Mouse (Mus musculus) liver, postnatal 0 days (tissue): ENCODE data around the gene Zfp658. TPM values are rescaled to one million over a fixed set of nuclear protein-coding genes. Genes with fewer than 3 reads are reported as not detected.

ENCODE experiments used
- ATAC-seq: fragments of 200-750 bp; cut with Nextera tagmentation; 2 replicates; pipeline ENCODE4 v1.8.0; 2017; ENCODE audit warnings: mild to moderate bottlenecking, moderate library complexity
- DNase-seq: peaks from one replicate; pipeline ENCODE4 v3.0.0-alpha.2; 2016
- H3K27ac ChIP-seq: fragments of 300-500 bp; sonication (generic); 2 replicates; pipeline ENCODE4 v1.5.1; 2014; ENCODE audit warnings: antibody characterized with exemption, moderate library complexity, mild to moderate bottlenecking, low read depth
- H3K27me3 ChIP-seq: fragments of 300-500 bp; sonication (generic); 2 replicates; pipeline ENCODE4 v1.6.1; 2014; ENCODE audit warnings: low read length, control low read depth, mixed read lengths; ENCODE audit not compliant: insufficient read depth
- H3K36me3 ChIP-seq: fragments of 300-500 bp; sonication (generic); replicated peaks from 2 replicates; pipeline ENCODE4 v1.6.1; 2014; ENCODE audit warnings: mild to moderate bottlenecking, control low read depth, low read length, moderate library complexity, mixed read lengths; ENCODE audit not compliant: insufficient read depth
- H3K4me1 ChIP-seq: fragments of 300-500 bp; sonication (generic); 2 replicates; pipeline ENCODE4 v1.6.1; 2014; ENCODE audit warnings: antibody characterized with exemption, mild to moderate bottlenecking, control low read depth; ENCODE audit not compliant: insufficient read depth
- H3K4me2 ChIP-seq: fragments of 300-500 bp; sonication (generic); 2 replicates; pipeline ENCODE4 v1.6.1; 2014; ENCODE audit warnings: low read depth, mild to moderate bottlenecking, low read length, moderate library complexity, mixed read lengths
- H3K4me3 ChIP-seq: fragments of 300-500 bp; sonication (generic); 2 replicates; pipeline ENCODE4 v1.5.1; 2014; ENCODE audit warnings: low read depth, low read length
- H3K9ac ChIP-seq: fragments of 300-500 bp; sonication (generic); replicated peaks from 2 replicates; pipeline ENCODE4 v1.6.1; 2014; ENCODE audit warnings: mild to moderate bottlenecking, moderate library complexity
- H3K9me3 ChIP-seq: fragments of 300-500 bp; sonication (generic); 2 replicates; pipeline ENCODE4 v1.6.1; 2016; ENCODE audit warnings: mild to moderate bottlenecking, control low read depth, low read length, mixed read lengths
- CTCF ChIP-seq: sonication (generic); IDR thresholded peaks from 2 replicates; pipeline ENCODE4 v1.5.1; 2016; ENCODE audit warnings: antibody characterized with exemption, low read depth
- EP300 ChIP-seq: IDR thresholded peaks from 2 replicates; pipeline ENCODE4 v1.6.1; 2016; ENCODE audit warnings: antibody characterized with exemption, low read depth, mild to moderate bottlenecking
- WGBS: fragments of 180-500 bp; shearing (Covaris S2); extraction: QIAGEN DNeasy Blood & Tissue Kit; methylation state at CpG from one replicate; pipeline ENCODE4 v1.1.7; 2014; ENCODE audit not compliant: insufficient replicate concordance; 5-methylcytosine and 5-hydroxymethylcytosine counted together
- polyA plus RNA-seq: library from polyadenylated mRNA; unstranded; fragments of >200 nt; fragmentation: Nextera tagmentation; extraction: Ambion mirVana; gene quantifications from 2 replicates; pipeline ENCODE4 v1.2.1, GENCODE M21; 2015

The Zfp658 gene
- polyA plus RNA-seq, 1 experiment from 2014 or later, result 0.26 TPM

DNA sequence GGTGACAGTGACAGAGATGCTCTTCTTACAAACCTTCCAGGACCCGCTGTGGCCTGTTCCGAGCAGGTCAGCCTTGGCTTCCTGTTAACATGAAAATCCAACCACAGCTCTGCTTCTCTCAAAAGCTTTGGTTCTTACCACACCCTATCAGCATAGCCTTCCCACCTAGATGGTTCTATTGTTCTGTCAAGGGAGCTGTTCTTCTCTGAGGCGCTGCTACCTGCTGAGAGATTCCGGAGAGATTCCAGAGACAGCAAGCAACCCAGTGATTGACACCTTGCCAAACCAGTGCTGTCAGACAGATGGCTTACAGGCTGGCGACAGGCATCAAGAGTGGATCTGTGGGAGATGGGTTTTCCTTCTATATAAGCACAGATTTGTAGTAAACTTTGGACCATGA is 14.4 kb upstream of the Zfp658 start:
- no peak for TF ChIP-seq EP300
- TF ChIP-seq CTCF, result no peak
- Histone ChIP-seq H3K36me3 (no peaks in the 10 kb centered on the region), H3K4me3 (no peak overlapping the region), H3K4me2 (no peak overlapping the region), H3K9me3 (no peaks in the 10 kb centered on the region), H3K27me3 (no peaks in the 10 kb centered on the region), H3K27ac (no peak overlapping the region), H3K4me1 (no peaks in the 10 kb centered on the region), H3K9ac (no peak overlapping the region)
- ATAC-seq (no peak), DNase-seq (no peak)
- 50% methylated on average over 5 of the region's 5 CpGs for WGBS

DNA sequence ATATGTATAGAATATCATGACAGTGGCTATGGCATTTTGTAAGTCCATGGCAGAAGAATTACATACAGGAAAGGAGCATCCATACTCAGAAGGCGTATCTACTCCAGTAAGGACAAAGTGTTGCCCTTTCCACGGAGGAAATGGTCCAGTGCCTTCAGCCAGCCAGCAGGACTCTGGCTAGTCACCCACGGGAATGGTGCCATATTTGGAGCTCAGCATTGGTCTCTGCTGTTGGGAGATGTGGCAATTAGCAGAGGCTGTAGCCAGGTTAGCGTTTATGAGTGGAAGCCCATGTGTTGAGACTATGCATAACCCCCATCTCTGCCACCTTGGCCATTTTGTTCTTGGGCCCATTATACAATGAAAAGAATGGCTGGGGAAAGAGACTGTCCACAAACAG is 13.8 kb upstream of the Zfp658 start:
- Histone ChIP-seq H3K27me3 (no peaks in the 10 kb centered on the region), H3K4me2 (no peak overlapping the region), H3K4me3 (no peak overlapping the region), H3K9ac (no peak overlapping the region), H3K36me3 (no peaks in the 10 kb centered on the region), H3K4me1 (no peaks in the 10 kb centered on the region; the same call in 1 of the 2 replicates), H3K9me3 (no peaks in the 10 kb centered on the region), H3K27ac (no peak overlapping the region)
- TF ChIP-seq EP300 (no peak), CTCF (no peak)
- DNase-seq (no peak), ATAC-seq (no peak)
- 66% methylated on average over 4 of the region's 4 CpGs for WGBS

DNA sequence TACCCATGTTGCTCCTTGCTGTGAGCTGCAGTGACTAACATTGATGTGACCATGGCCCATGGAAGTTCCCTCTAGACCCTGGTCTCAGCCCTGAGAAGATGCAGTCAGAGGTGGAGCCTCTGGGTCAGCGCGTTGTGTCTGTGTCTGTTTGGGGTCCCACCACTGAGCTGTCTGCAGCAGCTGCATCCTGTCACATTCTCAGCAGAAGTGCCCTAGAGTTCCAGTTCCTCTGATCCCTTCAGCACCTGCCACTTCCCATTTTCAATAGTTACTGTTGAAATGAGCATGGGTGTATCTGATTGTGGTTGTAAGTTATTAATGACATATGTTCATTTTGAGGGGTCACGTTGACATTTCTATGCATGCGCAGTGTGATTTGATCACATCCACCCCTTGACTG is 8.9 kb upstream of the Zfp658 start:
- Histone ChIP-seq H3K9ac (no peak overlapping the region), H3K4me3 (no peak overlapping the region), H3K9me3 (no peaks in the 10 kb centered on the region), H3K27me3 (no peaks in the 10 kb centered on the region), H3K36me3 (no peaks in the 10 kb centered on the region), H3K27ac (no peak overlapping the region), H3K4me2 (no peak overlapping the region), H3K4me1 (no peaks in the 10 kb centered on the region; the same call in 1 of the 2 replicates)
- TF ChIP-seq EP300, result no peak
- TF ChIP-seq CTCF, result no peak
- ATAC-seq, result peak; percentile 56
- 27% methylated on average over 4 of the region's 4 CpGs for WGBS
- DNase-seq, result peak; percentile 33

DNA sequence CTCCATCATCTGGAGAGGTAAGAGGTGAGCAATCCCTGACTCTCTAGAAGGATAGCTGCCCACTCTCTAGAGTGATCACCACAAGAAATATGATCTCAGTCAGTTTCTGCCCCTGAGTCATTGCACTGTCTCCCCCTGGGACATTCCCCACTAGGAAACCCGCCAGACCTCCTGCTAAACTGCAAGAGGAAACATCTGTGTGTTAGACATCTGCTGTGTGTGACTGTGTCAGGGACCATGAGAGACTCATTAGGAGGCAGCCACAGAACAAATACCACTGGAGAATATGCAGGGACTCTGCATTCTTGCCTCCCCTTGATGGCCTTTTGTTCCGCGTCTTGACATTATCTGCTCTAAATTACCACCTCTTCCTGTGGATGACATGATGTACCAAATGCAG is 7.5 kb upstream of the Zfp658 start:
- ATAC-seq, result peak; percentile 36; the same call in 1 of the 2 replicates
- Histone ChIP-seq H3K9me3 (no peaks in the 10 kb centered on the region), H3K36me3 (no peaks in the 10 kb centered on the region), H3K4me2 (no peak overlapping the region), H3K27me3 (no peaks in the 10 kb centered on the region), H3K4me1 (no peaks in the 10 kb centered on the region; the same call in 1 of the 2 replicates), H3K4me3 (no peak overlapping the region), H3K9ac (no peak overlapping the region), H3K27ac (no peak overlapping the region)
- TF ChIP-seq EP300 (no peak), CTCF (no peak)
- no peak for DNase-seq
- WGBS, result 23% methylated on average over 3 of the region's 3 CpGs

DNA sequence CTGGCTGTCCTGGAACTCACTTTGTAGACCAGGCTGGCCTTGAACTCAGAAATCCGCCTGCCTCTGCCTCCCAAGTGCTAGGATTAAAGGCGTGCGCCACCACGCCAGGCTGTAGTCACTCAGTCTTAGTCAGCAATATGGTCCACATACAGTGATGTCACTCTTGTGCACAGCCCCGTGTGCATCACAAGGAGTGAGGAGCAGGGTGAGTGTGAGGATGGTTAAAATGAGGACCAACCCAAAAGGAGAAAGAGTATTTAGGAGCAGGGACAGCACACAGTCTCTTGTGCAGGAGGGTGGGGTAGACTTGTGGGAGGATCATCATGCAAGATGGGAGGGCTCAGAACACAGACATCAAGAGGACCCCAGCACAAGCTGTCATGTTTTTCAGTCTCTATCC is 6.7 kb upstream of the Zfp658 start:
- Histone ChIP-seq H3K36me3 (no peaks in the 10 kb centered on the region), H3K4me3 (no peak overlapping the region), H3K4me2 (no peak overlapping the region), H3K9ac (no peak overlapping the region), H3K27ac (no peak overlapping the region), H3K4me1 (no peaks in the 10 kb centered on the region; the same call in 1 of the 2 replicates), H3K9me3 (no peaks in the 10 kb centered on the region), H3K27me3 (no peaks in the 10 kb centered on the region)
- DNase-seq (no peak), ATAC-seq (no peak)
- 71% methylated on average over 5 of the region's 5 CpGs for WGBS
- no peak for TF ChIP-seq CTCF
- no peak for TF ChIP-seq EP300

DNA sequence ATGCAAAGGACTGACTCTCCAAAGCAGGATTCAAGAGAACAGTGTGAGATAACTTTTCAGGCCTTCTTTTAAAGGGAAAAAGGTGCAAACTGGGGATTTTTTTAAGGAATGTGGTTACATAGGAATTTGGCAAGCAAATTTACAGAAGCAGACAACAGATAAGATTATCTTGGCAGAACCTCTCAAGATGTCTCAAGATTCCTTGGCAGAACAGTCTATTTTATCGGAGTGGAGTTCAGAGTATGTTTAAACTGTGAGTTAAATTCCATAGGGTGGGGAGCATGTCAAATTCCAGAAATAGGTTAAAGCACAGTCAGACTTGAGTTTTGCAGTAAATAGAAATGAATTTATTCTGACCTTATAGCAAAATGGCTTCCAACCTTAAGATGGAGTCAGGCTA is 5.2 kb upstream of the Zfp658 start:
- DNase-seq, result no peak
- H3K27me3 ChIP-seq, result no peaks in the 10 kb centered on the region
- TF ChIP-seq CTCF (no peak), EP300 (no peak)
- 76% methylated on average over 1 of the region's 1 CpGs for WGBS
- no peaks in the 10 kb centered on the region for H3K9me3 ChIP-seq
- no peak overlapping the region for H3K4me2 ChIP-seq
- H3K27ac ChIP-seq, result no peak overlapping the region
- no peak overlapping the region for H3K9ac ChIP-seq
- no peak overlapping the region for H3K4me3 ChIP-seq
- H3K4me1 ChIP-seq, result no peaks in the 10 kb centered on the region; the same call in 1 of the 2 replicates
- no peak for ATAC-seq
- H3K36me3 ChIP-seq, result no peaks in the 10 kb centered on the region

DNA sequence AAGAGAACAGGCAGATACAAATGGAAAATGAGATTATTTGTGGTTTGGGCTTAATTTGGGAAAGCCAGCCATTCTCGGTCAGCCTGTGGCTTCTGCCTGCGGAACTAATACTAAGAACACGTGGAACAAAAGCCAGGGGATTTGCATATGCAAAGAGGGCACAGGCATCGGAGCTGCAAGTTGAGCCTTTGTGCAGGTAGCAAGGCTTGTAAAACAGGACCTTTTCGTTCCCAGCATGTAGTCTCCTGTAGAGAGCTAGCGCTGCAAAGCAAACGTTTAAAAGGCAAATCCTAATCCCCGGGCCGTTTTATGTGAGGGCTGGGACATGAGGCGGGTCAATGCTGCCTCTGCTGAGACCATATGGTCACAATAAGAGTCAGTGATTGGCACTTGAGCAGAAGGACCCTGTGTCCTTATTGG is 605 bp downstream of the Zfp658 start:
- Histone ChIP-seq H3K9ac (peak overlapping the region; percentile 39), H3K27ac (peak overlapping the region; percentile 69), H3K36me3 (0 out of 2 replicates have a peak, but pooled peaks cover 2% of the 10 kb centered on the region), H3K4me2 (peak overlapping the region; percentile 73), H3K4me3 (peak overlapping the region; percentile 51), H3K27me3 (no peaks in the 10 kb centered on the region), H3K9me3 (no peaks in the 10 kb centered on the region), H3K4me1 (peaks cover 15% of the 10 kb centered on the region)
- DNase-seq, result peak; percentile 23
- ATAC-seq, result peak; percentile 48
- TF ChIP-seq EP300, result no peak
- no peak for TF ChIP-seq CTCF
- WGBS, result 4% methylated on average over 10 of the region's 10 CpGs
